Mouse (Mus musculus): ENCODE data around the gene Obox2. TPM values are rescaled to one million over a fixed set of nuclear protein-coding genes. Genes with fewer than 3 reads are reported as not detected.
"Not testable (repeated sequence)": the region's sequence is repeated elsewhere in the genome, so short reads cannot be mapped to it uniquely, and the experiment has no call there.

Gene Obox2
- not detected for total RNA-seq (2021)

- DNase-seq: not testable (repeated sequence)
These were observed at the start of gene Obox2, which contains the start of gene Obox1 for GRCm38 (mm10) chr7:15388421-15388998. TSS of gene Obox2 (plus strand) at chr7:15388721. TSS of gene Obox1 (plus strand) at chr7:15388948.

DNA sequence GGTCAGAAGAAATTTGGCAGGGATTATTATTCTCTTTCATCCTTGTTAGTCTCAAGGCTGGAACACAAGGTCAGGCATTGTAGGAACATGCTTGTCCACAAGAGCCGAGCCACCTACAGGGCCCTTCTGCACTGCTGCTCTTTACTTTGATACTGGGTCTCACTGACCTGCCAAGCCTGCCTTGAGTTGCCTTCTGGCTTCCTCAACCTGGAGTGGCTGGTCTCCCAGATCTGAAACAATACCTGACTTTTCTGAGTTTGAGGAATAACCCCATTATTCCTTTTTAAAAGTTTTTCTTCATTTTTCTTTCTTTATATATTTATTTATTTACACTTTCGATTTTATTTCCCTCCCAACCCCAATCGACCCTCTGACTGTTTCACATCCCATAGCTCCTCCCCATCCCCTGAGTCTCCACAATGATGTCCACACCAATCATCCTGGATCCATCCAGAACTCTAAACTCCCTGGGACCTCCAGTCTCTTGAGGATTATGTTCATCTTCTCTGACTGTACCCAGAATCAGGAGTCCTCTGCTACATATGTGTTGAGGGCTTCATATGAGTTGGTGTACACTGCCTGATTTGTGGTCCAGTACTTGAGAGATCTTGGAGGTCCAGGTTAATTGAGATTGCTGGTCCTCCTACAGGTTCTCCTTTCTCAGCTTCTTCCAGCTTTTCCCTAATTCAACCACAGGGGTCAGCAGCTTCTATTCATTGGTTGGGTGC is 10.8 kb downstream of the Obox2 start:
- DNase-seq: not testable (repeated sequence)

- DNase-seq: not testable (repeated sequence)
These were observed 18.3 kb downstream of the Obox2 start for GRCm38 (mm10) chr7:15406816-15407215.

DNA sequence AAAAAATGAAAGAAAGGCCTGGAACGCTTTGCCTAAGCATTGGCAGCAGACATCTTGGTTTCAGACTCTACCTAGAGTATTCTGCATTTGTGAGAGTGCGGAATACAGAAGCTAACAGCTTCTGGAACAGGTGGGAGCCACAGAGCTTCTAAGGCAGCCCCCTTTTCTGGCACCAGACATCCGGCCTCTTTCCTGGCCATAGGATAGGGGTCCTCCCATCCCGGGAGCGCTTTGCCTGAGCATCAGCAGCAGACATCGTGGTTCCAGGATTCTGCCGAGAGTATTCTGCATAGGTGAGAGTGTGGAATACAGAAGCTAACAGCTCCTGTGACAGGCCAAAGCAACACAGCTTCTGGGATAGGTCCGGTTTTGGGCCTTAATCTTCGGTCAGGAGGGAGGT is 29.5 kb downstream of the Obox2 start:
- DNase-seq: not testable (repeated sequence)

GRCm38 (mm10) chr7:15425537-15425936 is 37.0 kb downstream of the Obox2 start:
- not testable (repeated sequence) for DNase-seq

Other genes with a start within 250 kb of the Obox2 start
- gene Obox1, start 227 bp downstream of the Obox2 start, total RNA-seq (2021): not detected

All from heart, postnatal 4 days (tissue).